Mouse (Mus musculus) thymus, adult 2 months (tissue): Measurements from ENCODE around the gene Atoh7.

Experiments
- CTCF ChIP-seq: fragments of 200-500 bp; IDR thresholded peaks from 2 replicates; pipeline ENCODE4 v1.5.1; 2012; ENCODE audit warnings: mild to moderate bottlenecking, control low read depth, low read length, moderate library complexity, borderline replicate concordance; ENCODE audit not compliant: control insufficient read depth, poor library complexity, insufficient read depth; ENCODE audit errors: extremely low read depth
- POLR2A ChIP-seq: fragments of 200-500 bp; IDR thresholded peaks from 2 replicates; pipeline ENCODE4 v1.6.1; 2012; ENCODE audit warnings: mild to moderate bottlenecking, low read length, control low read depth, moderate library complexity; ENCODE audit not compliant: control insufficient read depth, poor library complexity, insufficient read depth; ENCODE audit errors: extremely low read depth

DNA sequence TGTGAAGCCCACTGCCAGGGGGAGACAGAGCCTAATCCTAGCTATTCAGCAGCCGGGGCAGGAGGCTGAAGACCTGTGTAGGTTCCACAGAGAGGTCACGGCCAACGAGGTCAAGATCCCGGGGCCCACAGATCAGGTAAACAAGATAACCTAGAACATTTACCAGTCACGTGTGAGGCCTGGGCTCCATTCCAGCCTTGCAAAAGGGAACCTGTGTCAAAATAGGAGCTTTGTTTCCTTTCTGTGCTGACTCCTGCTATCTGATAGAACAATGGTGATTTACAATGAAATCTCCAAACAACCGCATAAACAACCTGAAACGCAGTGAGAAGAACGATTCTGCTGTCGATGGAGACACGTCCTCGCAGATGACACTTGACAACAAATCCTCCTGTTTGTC is 39.0 kb upstream of the Atoh7 start:
- no peak for TF ChIP-seq POLR2A
- no peak for TF ChIP-seq CTCF
